Mouse (Mus musculus) liver, embryonic 14.5 days (tissue): ENCODE measurements around the gene Rsph14.

Experiments
- CTCF ChIP-seq: IDR thresholded peaks from 2 replicates; pipeline ENCODE4 v1.5.1; 2016; ENCODE audit warnings: antibody characterized with exemption, low read depth, control low read depth
- EP300 ChIP-seq: IDR thresholded peaks from 2 replicates; pipeline ENCODE4 v1.6.1; 2016; ENCODE audit warnings: antibody characterized with exemption, low read depth

DNA sequence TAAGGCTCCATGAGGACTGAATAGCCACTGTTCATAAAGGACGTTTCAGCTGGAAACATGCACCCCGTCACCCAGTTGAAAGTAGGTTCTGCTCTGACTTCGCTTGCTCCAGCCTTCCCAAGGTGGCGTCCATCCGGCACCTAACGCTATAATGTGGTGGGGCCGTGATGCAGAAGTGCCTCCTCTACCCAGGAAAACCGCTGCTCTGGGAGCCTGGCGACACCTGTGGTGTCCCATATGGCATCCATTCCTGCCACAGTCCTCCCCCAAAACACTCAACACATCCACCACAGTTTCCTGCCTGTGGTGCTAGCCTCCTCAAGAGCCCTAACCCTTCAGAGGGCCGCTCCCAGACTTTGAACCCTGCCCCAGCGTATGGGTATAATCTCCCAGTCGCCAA lies 51.2 kb downstream of the Rsph14 start:
- TF ChIP-seq EP300 (no peak), CTCF (no peak)
